Mouse (Mus musculus) cerebellum, adult 2 months (tissue): ENCODE data around the gene Kcnd3.

Experiments
- CTCF ChIP-seq: fragments of 200-500 bp; IDR thresholded peaks from 2 replicates; pipeline ENCODE4 v1.5.1; 2011; ENCODE audit warnings: low read depth, mild to moderate bottlenecking, control low read depth, low read length, moderate library complexity, borderline replicate concordance; ENCODE audit not compliant: insufficient read depth
- POLR2A ChIP-seq: fragments of 200-500 bp; IDR thresholded peaks from 2 replicates; pipeline ENCODE4 v1.6.1; 2011; ENCODE audit warnings: low read length, control low read depth, borderline replicate concordance; ENCODE audit not compliant: insufficient read depth

DNA sequence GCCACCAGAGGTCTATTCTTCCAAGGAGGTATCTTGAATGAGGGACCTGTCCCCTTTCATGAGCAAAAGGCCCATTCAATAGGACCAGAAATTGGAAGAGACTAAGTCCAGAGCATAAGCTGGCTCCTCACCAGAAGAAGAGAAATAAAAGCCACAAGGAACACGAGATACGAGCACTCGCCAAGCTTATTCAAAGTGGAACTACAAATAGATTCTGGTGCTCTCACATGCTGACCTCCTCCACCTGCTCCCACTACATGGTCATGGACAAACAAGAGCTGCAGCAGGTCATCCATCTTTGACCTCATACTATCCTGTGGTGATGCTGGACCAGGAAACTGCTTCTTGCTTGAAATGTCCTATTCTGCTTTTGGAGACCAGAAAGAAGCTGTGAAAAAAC, 180.9 kb downstream of the Kcnd3 start:
- TF ChIP-seq POLR2A (no peak), CTCF (no peak)
